ENCODE assay signal across 8 mouse cellular contexts in genomic region chr19:40544856-40545255, GRCm38 (mm10). TPM values are rescaled to one million over a fixed set of nuclear protein-coding genes. Genes with fewer than 3 reads are reported as not detected.
A peak's percentile ranks its signal among the peaks of the same experiment; 100 is the strongest.
DNase-seq lines count a peak whose midpoint lies in the region; ATAC-seq and TF ChIP-seq lines count a peak whose summit lies in the region.

No protein-coding gene starts in this region.

- WGBS in forebrain, embryonic 11.5 days, result 8% methylated on average over 3 of the region's 3 CpGs
- WGBS in hindbrain, postnatal 0 days, result 5% methylated on average over 3 of the region's 3 CpGs
- WGBS in midbrain, embryonic 13.5 days, result 6% methylated on average over 3 of the region's 3 CpGs

- H3K4me1 ChIP-seq in forebrain, embryonic 11.5 days (replicated peaks; ENCODE audit: control insufficient read depth, insufficient read depth, low read length), result no peaks in the 10 kb centered on the region
- H3K4me1 ChIP-seq in hindbrain, postnatal 0 days (ENCODE audit: insufficient read depth, low read length), result no peaks in the 10 kb centered on the region
- peaks cover 11% of the 10 kb centered on the region; the same call in 1 of the 2 replicates for H3K4me1 ChIP-seq in midbrain, embryonic 13.5 days (replicated peaks)

- no peaks in the 10 kb centered on the region for H3K27me3 ChIP-seq in forebrain, embryonic 11.5 days (ENCODE audit: control insufficient read depth, insufficient read depth, low read length)
- no peaks in the 10 kb centered on the region for H3K27me3 ChIP-seq in hindbrain, postnatal 0 days (ENCODE audit: insufficient read depth, low read length)
- 0 out of 2 replicates have a peak, but pooled peaks cover 5% of the 10 kb centered on the region for H3K27me3 ChIP-seq in midbrain, embryonic 13.5 days

- peak; percentile 98 for TF ChIP-seq CTCF in hindbrain, postnatal 0 days (IDR thresholded peaks at IDR 0.05; ENCODE audit: low read depth)

- no peak overlapping the region for H3K4me3 ChIP-seq in forebrain, embryonic 11.5 days (ENCODE audit: low read depth, low read length)
- no peak overlapping the region for H3K4me3 ChIP-seq in hindbrain, postnatal 0 days (ENCODE audit: low read length)
- no peak overlapping the region for H3K4me3 ChIP-seq in midbrain, embryonic 13.5 days (replicated peaks)

- H3K27ac ChIP-seq in forebrain, embryonic 11.5 days (ENCODE audit: low read depth, low read length), result no peak overlapping the region
- no peak overlapping the region for H3K27ac ChIP-seq in hindbrain, postnatal 0 days
- no peak overlapping the region for H3K27ac ChIP-seq in midbrain, embryonic 13.5 days

- ATAC-seq in forebrain, embryonic 11.5 days (replicated peaks; ENCODE audit: low FRiP score), result peak; percentile 33; the same call in 1 of the 2 replicates
- ATAC-seq in hindbrain, postnatal 0 days, result peak; percentile 92
- peak; percentile 87 for ATAC-seq in midbrain, embryonic 13.5 days

- H3K9me3 ChIP-seq in forebrain, embryonic 11.5 days (ENCODE audit: control insufficient read depth, low read length), result no peaks in the 10 kb centered on the region
- H3K9me3 ChIP-seq in hindbrain, postnatal 0 days (ENCODE audit: low read length), result no peaks in the 10 kb centered on the region
- no peaks in the 10 kb centered on the region for H3K9me3 ChIP-seq in midbrain, embryonic 13.5 days

- no peak overlapping the region for H3K9ac ChIP-seq in forebrain, embryonic 11.5 days (ENCODE audit: low read length)
- H3K9ac ChIP-seq in hindbrain, postnatal 0 days (replicated peaks; ENCODE audit: low read length), result no peak overlapping the region
- H3K9ac ChIP-seq in midbrain, embryonic 13.5 days (replicated peaks), result no peak overlapping the region

- H3K36me3 ChIP-seq in forebrain, embryonic 11.5 days (ENCODE audit: control insufficient read depth, insufficient read depth, low read length), result no peaks in the 10 kb centered on the region
- H3K36me3 ChIP-seq in hindbrain, postnatal 0 days (ENCODE audit: insufficient read depth, low read length), result no peaks in the 10 kb centered on the region
- peaks cover 5% of the 10 kb centered on the region; the same call in 1 of the 2 replicates for H3K36me3 ChIP-seq in midbrain, embryonic 13.5 days

- intact Hi-C loops in heart, postnatal 25 days (cut with DNase I), result loop anchor here (1.0 kb wide), 2 partner anchors 153 to 202 kb away; no protein-coding TSS in a partner anchor
- intact Hi-C loops in left cerebral cortex, postnatal 14 days (cut with DNase I), result loop anchor here (1.0 to 2.0 kb wide), 2 partner anchors 154 to 202 kb away; no protein-coding TSS in a partner anchor

- no peak overlapping the region for H3K4me2 ChIP-seq in forebrain, embryonic 11.5 days (ENCODE audit: low read depth, low read length, severe bottlenecking)
- no peak overlapping the region for H3K4me2 ChIP-seq in hindbrain, postnatal 0 days (ENCODE audit: low read depth, low read length)
- no peak overlapping the region for H3K4me2 ChIP-seq in midbrain, embryonic 13.5 days (replicated peaks)

- peak; percentile 28 to 50 for DNase-seq in heart, adult 9 months (ENCODE audit: low spot score in 2 of 2)
- DNase-seq in heart, postnatal 25 days (ENCODE audit: low spot score), result no peak
- DNase-seq in c-Kit-positive CD71-negative TER-119-negative erythroid progenitor cells, embryonic 14.5 days (ENCODE audit: low read depth), result peak; percentile 48
- DNase-seq in forebrain, embryonic 11.5 days (ENCODE audit: low spot score), result peak; percentile 78
- DNase-seq in hindbrain, postnatal 0 days (ENCODE audit: low spot score), result peak; percentile 89
- DNase-seq in left cerebral cortex, postnatal 14 days (ENCODE audit: low spot score in 2 of 2), result peak; percentile 62 to 82
- DNase-seq in spleen, postnatal 4 days (ENCODE audit: low spot score in 2 of 2), result peak; percentile 33 to 66

RNA-seq across cellular contexts. Expression of gene Sorbs1, which starts 31.3 kb away (rescaled TPM):
- total RNA-seq in heart, postnatal 25 days (2021), result 100 to 1,000 TPM; 604 to 684 TPM
- 62.3 and 66.0 TPM in 2 replicates for polyA plus RNA-seq in forebrain, embryonic 11.5 days (2014; fragmentation: Nextera tagmentation; extraction: Ambion mirVana)
- total RNA-seq in hindbrain, postnatal 0 days (2014; rRNA removed), result 52.4 and 64.2 TPM in 2 replicates
- polyA plus RNA-seq in hindbrain, postnatal 0 days (2015; fragmentation: Nextera tagmentation; extraction: Ambion mirVana), result 70.4 and 79.2 TPM in 2 replicates
- total RNA-seq in left cerebral cortex, postnatal 14 days (2021), result 100 to 1,000 TPM; 108 to 126 TPM
- 77.6 and 78.7 TPM in 2 replicates for polyA plus RNA-seq in midbrain, embryonic 13.5 days (2015; fragmentation: Nextera tagmentation; extraction: Ambion mirVana)

RNA-seq across cellular contexts. Expression of gene Aldh18a1, which starts 43.4 kb away (rescaled TPM):
- 1 to 10 TPM; 7.0 to 7.3 TPM for total RNA-seq in heart, postnatal 25 days (2021)
- polyA plus RNA-seq in forebrain, embryonic 11.5 days (2014; fragmentation: Nextera tagmentation; extraction: Ambion mirVana), result 109 and 112 TPM in 2 replicates
- total RNA-seq in hindbrain, postnatal 0 days (2014; rRNA removed), result 57.0 and 57.7 TPM in 2 replicates
- polyA plus RNA-seq in hindbrain, postnatal 0 days (2015; fragmentation: Nextera tagmentation; extraction: Ambion mirVana), result 32.5 and 33.0 TPM in 2 replicates
- 10 to 100 TPM; 30.0 to 33.7 TPM for total RNA-seq in left cerebral cortex, postnatal 14 days (2021)
- 76.2 and 76.4 TPM in 2 replicates for polyA plus RNA-seq in midbrain, embryonic 13.5 days (2015; fragmentation: Nextera tagmentation; extraction: Ambion mirVana)

Comparison
In these comparisons a context has a peak if more than half of its experiments do, and no peak if none do; other contexts are left out.
1. ATAC-seq: peak in every context shown above with its lines; median percentile 92 in hindbrain, postnatal 0 days; 87 in midbrain, embryonic 13.5 days; 33 in forebrain, embryonic 11.5 days.